Mouse (Mus musculus) spleen, adult 2 months (tissue): ENCODE data around the gene Six3.

Experiments
- CTCF ChIP-seq: fragments of 200-500 bp; IDR thresholded peaks from 2 replicates; pipeline ENCODE4 v1.5.1; 2011; ENCODE audit warnings: mild to moderate bottlenecking, inconsistent platforms; ENCODE audit not compliant: insufficient read depth, insufficient read length, insufficient replicate concordance; ENCODE audit errors: extremely low read depth
- POLR2A ChIP-seq: fragments of 200-500 bp; IDR thresholded peaks from 2 replicates; pipeline ENCODE4 v1.6.1; 2011; ENCODE audit warnings: low read depth, low read length, inconsistent platforms

DNA sequence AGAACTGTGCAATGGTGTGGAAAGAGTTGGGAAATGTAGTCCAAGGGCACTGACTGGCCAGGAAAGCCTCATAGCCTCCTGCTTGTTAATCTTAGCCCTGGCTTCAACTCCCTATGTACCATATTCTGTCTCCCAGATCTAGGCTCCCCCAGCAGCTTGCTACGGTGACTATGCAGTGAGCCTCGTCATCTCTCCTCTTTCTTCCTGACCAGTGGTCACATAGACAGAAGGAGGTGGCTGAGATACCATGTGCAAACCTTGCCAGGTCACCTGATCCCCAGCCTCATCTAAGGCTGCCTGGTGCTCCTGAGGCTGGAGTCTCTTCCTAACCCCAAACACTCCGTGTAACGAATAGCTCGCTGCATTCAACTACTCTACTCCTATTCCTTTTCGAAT, 6.7 kb downstream of the Six3 start:
- TF ChIP-seq POLR2A (no peak), CTCF (no peak)
